In the genomic region with DNA sequence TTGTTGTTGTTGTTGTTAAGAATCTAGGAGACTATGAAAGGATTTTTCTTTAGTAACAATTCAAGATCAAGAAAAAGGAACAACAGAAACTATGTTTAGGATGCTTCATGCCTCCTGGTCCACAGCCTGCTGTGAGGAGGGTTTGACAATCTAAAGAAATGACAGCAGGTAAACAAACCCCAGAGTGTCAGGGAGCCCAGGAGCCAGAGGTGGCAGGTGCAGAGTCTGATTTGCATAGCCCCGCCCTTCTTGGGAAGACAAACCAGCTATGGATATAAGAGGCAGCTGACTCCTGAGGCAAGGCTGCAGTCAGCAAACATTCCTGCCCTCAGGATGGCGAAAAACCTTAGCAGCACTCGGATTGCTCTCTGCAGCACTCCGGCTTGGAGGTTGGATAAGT, we compare ENCODE assay signal across 24 mouse cellular contexts. TPM values are rescaled to one million over a fixed set of nuclear protein-coding genes. Genes with fewer than 3 reads are reported as not detected.
"Had no signal": no experiment of that assay in that cellular context is flagged by ENCODE, and none has a peak within 500 bp of the region (broad histone marks: within the 10 kb centered on the region; RNA-seq: fewer than 3 reads in every experiment).

Oas1h (plus strand) TSS at position 301 of the 400 bp plus-strand sequence.

- DNase-seq: gastrocnemius, postnatal 14 days; gastrocnemius, postnatal 36 days; heart, adult 18-20 months; heart, postnatal 14 days; heart, postnatal 36 days; kidney, adult 11 months; kidney, adult 2 months; kidney, adult 9 months; kidney, postnatal 36 days; layer of hippocampus, adult 9-11 months; layer of hippocampus, postnatal 36 days; left cerebral cortex, postnatal 4 days had no signal

RNA-seq across cellular contexts. Expression of gene Oas1h, which starts in this region (rescaled TPM):
- total RNA-seq: gastrocnemius, adult 18-20 months; gastrocnemius, adult 8-10 months; gastrocnemius, postnatal 14 days; gastrocnemius, postnatal 36 days; heart, adult 18-20 months; heart, postnatal 14 days; heart, postnatal 36 days; hematopoietic stem cell, adult 5-6 weeks; hindbrain, postnatal 0 days; layer of hippocampus, adult 18-20 months; layer of hippocampus, adult 8-10 months; layer of hippocampus, postnatal 14 days; layer of hippocampus, postnatal 36 days; left cerebral cortex, adult 18-20 months; left cerebral cortex, adult 8-10 months; left cerebral cortex, postnatal 10 days; left cerebral cortex, postnatal 25 days; left cerebral cortex, postnatal 4 days; liver, adult 2 months had no signal
